Mouse (Mus musculus): ENCODE measurements around the gene Fmnl2. TPM values are rescaled to one million over a fixed set of nuclear protein-coding genes. Genes with fewer than 3 reads are reported as not detected.

Gene Fmnl2
- under 1 TPM; 0.36 to 0.49 TPM for polyA plus RNA-seq (2017; shearing (Covaris generic))

DNA sequence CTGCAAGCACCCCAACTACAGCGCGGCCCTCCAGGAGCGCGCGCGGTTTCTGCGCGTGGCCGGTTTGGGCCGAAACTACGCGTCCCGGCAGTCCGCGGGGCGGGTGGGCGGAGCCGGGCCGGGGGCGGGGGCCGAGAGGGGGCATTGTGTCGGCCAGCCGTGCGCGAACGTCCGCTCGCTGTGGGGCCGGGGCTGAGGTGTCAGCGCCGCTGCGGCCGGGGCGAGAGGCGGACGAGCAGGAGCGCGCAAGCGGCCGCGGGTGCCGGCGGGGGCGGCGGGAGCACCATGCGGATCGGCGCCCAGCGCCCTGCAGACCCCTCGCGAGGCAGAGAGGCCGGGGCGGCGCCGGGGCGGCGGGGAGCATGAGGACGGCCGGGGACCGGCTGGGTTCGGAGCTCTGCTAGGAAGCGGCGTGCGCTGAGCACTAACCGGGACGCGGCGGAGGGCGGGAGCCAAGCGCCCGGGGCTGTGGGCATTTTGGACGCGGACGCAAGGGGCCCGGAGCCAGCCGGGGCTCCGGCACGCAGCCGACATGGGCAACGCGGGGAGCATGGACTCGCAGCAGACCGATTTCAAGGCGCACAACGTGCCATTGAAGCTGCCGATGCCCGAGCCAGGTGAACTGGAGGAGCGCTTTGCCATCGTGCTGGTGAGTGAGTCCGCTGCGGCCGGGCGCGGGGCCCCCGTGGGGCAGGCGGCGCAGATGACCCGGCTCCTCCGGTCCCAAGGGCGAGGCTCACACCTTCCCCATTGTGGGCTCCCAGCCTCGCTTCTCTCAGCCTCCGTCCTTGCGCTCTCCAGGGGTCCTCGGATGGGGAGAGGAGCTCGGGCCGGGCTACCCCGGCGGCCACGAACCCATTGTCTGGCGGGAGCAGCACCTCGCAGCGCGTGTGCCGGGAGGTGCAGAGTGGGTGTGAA, at the start of gene Fmnl2:
Gene Fmnl2, plus strand, starts transcription at position 250 of the 918 bp plus-strand sequence.
- ATAC-seq: no peak

DNA sequence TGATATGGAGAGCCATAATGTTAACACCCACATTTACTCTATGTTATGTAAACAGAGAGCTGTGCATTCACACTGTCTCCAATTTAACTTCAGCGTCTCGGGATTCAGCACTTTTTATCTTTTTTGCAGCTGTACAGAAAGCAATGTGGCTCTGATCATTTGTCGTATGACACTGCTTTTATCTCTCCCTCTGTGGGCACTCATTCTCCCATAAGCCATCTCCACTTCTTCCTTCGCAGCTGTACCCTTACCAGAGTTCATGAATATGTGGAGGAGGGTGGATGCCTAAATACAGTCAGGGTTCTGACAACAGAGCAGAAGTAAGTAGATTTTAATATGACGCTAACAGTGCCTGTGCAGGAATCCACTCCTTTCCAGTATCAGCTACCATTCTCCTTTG, 47.7 kb upstream of the Fmnl2 start:
- no peak for ATAC-seq

DNA sequence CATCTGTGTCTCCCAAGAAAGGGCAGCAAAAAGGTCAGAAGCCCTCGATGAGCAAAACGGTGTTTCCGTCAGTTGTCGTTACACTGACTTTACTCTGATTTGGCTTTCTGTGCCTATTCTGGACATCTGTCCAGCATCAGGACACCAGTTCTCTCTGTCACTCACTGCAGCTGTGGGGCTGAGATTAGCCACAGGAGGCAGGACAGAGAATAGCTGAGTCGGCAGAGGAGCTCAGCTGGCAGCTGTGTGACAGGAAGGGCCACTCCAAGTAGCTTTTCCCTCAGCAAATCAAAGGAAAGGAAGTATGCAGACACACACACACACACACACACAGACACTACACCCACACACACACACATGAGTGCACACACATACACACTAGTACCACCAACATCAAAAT, 46.0 kb upstream of the Fmnl2 start:
- ATAC-seq: no peak

DNA sequence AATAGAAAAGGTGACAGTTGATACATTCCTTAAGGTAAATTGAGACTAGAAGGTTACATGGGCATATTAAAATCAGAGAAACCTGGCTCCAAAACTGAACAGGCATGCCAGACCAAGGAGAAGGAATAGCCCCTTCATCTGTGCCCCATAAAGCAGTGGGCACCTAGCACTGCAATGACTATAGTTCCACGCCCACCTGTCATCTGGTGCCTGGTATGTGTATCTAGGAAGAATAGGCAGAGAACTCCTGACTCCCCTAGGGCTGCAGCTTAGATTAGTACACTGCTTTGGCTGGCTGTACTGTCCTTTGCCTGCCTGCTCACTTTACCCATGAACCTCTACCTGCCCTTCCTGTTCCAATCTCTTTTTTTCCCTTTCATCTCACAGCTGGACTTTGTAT, 40.3 kb upstream of the Fmnl2 start:
- ATAC-seq: no peak

DNA sequence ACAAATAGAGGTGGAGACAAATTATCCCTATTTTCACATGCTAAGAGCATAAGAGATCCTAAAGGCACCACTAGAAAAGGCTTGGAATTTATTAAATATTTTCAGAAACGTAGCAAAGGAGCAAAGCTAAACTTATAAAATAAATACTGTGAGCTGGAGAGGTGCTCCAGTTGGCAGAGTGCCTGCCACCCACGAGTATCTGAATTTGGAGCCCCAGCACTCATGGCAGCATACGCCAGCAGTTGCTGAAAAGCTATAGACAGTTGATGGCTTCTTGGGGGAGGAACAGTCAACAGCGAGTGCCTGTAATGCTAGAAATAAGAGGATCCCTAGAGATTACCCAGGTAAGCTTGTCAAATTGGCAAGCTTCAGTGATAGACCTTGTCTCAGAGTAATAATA, 38.7 kb upstream of the Fmnl2 start:
- no peak for ATAC-seq

DNA sequence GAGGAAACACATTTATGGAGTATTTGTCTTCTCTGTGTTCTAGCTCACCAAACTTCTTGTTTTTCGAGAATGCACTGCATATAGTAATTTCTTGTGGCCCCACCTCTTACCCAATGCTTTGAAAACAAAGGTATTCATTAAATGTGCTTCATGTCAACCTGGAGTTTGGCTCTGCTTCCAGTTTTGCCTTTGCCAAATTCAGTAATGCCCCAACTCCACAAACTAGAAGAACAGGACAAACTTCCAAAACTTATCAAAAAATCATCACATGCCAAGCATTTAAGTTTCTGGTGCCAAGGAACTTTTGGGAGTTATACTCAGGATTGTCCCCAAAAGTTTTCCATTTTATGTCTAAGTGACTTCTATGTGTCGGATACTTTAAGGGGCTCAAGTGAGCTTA, 35.4 kb upstream of the Fmnl2 start:
- no peak for ATAC-seq

DNA sequence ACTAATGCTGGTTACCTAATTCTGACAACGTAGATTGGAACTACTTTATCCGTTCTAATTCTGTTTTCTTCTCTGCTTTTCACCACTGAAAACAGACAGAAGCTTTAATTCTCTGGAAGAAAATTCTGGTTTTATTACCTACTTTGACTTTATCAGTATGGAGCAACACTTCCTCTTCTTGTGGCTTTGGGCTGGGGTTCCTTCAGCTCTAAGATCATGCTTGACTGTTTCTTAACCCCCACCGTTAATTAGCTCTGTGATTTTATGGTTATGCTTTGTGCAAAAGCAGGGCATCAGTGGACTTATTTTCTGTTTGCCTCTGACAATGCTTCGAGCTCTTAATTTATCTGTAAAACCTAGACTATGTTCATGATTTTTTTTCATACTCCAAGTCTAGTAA, 29.6 kb upstream of the Fmnl2 start:
- no peak for ATAC-seq

DNA sequence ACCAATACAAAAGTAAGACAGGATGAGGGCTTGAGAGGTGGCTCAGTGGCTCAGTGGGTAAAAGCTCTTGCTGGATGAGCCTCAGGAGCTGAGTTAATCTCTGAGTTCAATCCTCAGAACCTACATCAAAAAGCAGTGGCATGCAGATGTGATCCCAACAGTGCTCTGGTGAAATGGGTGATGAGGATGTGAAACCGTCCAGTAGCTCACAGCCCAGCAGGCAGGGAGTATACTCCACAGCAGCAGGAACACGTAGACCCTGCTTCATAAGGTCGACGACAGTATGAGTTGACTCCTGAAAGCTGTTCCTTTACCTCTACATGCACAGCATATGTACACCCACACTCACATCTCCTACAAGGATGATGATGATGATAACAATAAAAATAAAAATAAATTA, 27.1 kb upstream of the Fmnl2 start:
- no peak for ATAC-seq

DNA sequence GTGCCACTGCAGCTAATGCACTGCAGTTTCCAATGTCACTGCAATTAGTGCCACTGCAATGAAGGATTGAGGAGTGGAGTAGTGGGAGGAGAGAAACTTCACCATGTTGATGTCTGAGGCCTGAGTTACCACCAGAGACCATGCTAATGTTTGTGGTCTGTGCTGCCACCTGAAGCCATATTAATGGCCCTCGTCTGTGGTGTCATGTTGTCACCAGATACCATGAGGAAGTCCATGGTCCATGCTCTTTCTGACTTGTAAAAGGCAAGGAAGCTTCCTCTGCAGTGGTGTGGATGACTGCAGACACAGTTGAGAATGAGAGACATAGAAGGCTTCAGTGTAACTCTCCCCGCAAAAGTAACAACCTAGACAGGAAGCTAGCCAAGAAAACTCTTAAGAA, 26.1 kb upstream of the Fmnl2 start:
- no peak for ATAC-seq

DNA sequence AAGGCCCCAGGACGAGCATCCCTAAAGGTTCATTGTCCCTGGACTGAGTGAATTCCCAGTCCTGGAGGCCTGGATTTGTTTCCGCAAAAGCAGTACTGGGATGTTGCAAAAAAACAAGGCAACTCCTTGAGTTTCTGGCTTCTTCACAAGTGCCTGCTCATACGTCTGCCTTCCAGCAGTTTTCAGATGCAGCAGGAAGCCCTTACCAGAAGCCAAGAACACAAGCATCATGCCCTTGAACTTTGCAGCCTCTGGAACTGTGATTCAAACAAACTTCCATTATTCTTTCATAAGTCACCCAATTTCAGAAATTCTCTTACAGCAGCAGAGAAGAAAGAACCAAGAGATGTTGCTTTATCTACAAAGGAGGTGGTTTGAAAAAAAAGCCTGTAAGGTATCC, 21.9 kb upstream of the Fmnl2 start:
- no peak for ATAC-seq

DNA sequence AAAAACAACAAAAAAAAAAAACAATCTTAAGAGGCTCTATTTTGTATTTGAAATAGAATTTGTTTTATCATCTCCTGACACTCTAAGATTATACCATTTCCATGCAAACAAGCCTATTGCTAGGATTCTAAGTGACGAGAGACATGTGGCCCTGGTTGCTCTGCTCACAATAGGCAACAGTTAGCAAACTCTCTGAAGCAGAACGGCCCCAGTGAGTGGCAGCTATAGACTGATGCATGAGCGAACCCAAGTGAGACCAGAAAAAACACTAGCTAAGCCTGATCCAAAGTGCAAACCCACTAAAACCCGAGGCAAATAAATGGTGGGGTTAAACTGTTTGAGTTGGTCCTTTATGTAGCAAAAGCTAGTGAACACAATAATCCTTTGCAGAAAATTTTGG, 18.6 kb upstream of the Fmnl2 start:
- no peak for ATAC-seq

DNA sequence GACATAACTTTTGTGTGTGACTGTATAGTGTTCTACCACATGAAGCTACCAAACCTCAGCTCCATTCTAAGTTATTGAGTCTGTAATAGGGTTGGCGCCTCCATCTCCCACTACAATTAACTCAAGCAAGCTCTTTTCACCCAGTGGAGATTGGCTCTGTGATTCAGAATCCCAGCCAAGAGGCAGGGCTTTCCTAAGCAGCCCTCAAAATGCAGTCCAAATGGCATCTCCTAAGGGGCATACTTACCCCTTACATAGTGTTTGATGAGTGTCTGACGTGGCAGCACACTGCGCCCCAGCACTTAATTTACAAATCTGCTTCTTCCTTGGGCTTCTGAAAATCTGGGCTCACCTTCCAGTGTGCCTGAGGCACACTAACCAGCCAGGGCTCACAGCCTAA, 17.8 kb upstream of the Fmnl2 start:
- no peak for ATAC-seq

DNA sequence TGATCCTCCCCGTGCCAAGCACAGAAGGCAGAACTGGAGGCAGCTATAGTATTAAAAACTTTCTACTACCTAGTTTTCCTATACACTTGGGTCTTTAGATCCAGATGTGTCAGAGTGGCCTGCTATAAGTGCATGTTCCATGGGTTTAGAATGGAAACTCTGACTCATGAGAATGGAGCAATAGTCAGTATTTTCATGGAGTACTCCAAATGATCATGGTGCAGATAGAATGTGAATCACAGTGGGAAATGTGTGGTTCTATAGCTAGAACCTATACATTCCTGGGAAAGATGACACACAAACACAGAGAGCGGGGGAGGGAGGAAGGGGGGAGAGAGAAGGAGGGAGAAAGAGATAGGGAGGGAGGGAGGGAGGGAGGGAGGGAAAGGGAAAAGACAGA, 13.8 kb upstream of the Fmnl2 start:
- no peak for ATAC-seq

DNA sequence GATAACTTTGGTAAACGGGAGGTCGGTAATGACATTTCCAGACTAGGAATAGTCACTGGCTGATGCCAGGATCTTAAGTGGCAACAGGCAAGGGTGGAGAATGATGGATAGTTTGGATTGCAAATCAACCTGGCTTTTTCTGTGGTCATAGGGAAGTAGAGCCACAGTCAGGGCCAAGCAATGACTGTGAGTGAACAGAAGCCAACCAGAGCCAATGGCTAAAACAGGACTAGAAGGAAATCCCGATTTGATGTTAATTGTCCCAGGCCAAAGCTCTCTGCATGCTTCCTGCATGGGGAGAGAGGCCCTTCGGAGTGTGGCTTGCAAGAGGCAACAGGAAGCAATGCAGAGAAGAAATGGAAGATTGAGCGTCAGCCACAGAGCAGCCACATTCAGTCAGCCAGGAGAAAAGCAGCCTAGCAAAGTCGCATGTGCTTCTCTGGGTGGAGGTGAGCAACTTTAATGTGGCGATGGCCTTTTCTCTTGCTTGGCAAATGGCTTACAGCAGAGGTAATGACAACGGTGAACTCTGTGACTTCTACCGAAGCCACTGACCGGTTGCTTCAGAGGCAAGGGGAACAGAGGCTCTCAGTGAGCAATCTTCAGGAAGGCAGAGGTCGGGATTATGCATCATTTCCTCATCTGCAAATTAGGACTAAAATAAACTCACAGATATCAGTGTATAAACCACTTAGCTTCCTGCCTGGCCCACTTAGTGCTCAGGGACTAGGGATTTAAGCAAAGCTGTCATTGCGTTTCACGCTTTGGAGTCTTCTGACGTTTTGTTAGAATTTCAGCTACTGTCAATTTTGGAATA, 12.5 kb upstream of the Fmnl2 start:
- no peak for ATAC-seq

DNA sequence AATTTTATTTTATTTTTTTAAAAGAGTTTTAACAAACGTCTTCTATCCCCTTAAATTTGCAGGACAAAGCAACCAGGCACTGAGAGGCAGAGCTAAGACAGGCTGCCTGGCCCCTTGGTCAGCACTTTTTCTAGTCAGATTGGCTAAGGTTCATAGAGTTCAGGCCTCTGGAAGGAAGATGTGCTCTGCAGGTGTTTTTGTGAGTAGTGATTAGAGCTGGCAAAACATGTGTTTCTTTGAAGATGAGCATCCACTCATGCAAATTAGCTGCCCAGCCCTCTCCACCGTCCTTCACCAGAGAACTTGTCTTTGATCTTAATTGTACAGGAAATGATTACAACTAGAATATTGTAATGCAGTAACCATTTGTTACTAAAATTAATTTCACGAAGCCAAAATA, 11.2 kb upstream of the Fmnl2 start:
- no peak for ATAC-seq

DNA sequence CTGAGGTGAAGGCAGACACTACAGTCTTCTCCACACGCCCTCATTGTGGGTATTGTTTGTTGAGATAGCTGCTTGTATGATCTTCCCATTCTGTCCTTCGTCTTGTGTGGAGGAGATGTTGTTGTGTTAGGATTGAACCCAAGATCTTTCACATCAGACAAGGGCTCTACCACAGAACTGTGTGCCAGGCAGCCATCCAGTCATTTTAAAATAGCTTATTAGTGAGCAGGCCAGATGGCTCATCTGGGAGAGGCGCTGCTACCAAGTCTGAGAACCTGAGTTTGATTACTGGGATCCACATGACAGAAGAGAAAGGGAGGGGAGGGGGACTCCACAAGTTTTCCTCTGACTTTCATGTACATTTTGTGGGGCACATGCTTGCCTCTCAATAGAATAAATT, 8.6 kb upstream of the Fmnl2 start:
- no peak for ATAC-seq

DNA sequence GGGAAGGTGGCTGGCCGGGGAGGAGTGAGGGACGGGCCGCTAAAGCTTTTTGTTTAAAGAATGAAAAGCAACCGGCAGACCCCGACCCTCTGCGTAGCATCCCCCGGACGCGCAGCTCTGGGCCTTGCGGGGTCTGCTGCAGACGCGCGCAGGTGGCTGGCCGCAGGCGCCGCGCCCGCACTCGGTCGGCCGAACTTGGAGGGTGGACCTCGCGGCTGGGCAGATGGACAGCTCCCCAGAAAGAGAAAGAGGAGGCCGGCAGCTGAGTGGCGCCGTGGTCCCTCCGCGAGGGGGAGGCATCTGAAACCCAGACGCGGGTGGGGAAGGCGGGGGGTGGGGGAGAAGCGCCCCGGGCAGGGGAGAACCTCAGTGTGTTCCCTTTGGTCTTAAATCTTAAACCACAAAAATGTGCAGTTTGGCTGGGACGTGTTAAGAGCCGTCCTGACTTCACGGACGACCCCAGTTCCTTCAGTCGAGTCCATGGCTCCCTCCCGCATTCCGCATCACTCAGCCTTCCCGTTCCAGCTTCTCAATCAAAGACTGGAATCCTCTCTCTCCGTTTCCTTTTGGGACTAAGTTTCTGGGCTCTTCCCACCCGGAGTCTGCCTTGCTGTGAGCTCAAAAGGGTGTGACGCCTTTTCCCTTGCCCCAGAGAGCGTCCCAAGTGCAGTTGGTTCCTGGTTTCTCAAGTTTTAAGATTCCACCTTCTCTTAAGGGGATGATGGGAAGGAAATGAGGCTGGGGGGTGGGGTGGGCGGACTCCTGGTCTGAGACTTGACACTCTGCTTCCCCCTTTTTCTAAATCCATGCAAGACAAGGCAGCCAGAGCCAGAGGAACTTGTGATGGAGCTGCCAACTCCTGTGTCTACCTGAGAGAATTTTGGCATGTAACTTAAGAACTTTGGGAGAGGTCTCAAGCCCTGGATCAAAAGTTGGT, 1.1 kb downstream of the Fmnl2 start:
- no peak for ATAC-seq

DNA sequence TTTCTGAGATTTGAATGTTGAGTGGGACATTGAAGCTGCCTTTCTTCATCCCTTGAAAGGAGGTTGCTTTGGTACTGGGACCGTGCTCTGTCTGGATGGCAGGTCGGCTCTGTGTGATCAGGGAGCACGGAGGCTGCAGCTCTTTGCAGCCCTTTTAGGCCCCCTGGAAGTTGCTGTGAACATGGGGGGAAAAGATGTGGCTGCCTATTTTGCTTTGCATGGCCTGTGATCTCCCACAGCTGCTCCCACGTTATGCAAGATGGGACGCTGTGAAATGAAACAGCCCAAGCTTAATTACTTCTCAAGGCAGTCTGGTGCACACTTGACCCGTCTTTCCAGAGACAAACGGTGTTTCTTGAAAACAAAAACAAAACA, 1.8 kb downstream of the Fmnl2 start:
- no peak for ATAC-seq

DNA sequence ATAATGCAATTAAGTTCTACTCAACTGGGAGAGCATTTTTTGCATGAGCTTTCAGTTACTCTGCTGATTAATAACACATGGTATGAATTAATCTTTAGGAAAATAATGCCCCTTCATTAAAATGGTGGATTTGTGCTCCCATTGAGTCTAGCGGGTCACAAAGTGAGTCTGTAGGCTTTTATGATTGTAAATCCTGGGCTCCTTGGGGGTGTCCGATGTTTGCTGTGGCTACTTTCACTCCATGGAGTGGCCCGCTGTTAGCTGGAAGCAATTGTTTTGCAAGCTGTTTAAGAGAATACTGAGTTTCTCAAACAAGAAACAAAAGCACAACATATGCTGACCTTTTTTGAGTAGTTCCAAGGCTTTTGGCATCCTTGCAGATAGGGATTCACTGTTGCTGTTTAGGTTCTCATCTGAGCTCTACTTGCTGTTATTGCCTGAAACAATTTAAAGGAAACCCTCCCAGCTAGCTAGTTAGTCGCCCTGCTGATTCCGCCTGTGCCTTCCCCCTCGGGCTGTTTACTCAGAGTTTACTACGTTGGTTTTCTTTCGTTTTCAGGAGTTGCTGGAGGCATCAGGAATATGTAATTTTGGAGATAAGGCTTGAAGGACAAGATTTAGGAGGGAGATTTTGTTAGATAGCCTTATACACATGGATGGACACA, 2.6 kb downstream of the Fmnl2 start:
- no peak for ATAC-seq

DNA sequence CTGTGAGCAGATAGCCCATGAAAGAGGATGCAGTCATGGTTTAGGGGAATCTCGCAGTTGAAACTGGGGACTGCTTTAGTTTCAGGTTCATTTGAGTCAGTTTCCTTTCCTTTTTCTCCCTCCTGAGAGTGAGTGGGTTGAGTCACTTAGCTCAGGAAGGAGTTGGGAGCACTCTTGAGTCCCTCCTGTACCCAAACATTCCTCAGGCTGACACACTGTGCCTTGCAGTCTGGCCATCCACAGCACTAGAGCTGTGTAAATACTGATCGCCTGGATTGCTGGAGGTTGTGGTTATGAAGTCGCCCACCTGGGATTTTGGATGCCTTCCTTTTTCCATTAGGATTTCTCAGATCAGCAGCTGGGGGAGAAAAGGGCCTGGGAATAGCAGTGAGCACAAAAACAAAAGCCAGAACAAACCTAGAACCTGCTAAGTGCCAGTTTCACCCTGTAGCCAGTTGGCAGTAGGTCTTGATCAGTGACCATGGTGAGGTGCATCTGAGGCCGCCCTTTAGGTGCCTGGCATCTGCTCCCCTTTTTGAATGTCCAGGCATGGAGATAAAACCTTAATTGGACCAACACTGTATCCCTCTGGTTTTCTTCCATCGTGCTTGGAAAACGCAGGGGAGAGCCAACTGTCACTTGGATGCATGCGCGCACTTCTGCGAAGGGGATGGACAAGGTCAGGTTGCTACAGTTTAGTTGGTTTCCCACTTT, 4.5 kb downstream of the Fmnl2 start:
- no peak for ATAC-seq

DNA sequence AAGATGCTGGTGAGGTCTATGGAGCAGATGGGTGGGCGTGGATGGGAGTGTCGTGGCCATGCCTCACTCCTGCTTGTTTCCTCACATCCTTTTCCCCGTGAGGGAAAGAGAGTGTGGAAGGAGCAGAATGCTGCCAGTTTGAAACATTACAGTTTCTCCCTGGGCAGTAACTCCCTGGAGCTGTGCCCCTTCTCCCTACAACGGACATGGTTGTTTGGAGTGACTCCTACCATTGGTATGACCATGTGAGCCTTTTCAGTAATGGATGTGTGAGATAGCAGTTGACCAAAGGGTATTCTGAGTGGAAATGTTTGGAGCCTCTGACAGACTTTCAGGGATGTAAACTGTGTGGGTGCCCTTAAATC, 5.1 kb downstream of the Fmnl2 start:
- ATAC-seq: no peak

DNA sequence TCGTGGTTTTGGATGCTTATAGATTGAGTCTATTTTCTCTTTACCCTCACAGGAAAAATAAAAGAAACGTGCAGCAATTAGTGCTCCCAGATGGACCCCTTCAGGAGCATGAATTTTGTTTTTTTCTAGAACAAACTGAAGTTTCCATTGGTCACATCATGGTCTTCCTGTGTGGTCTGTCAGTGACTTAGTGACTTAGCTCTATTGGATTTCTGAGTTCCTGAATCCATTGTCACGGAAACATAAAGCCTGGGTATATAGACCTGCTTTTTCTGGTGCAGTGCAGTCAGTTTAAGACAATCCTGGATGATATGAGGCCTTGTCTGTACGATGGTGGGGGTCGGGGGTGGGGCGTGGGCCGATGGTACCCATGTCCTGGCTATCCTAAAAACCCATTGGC, 7.0 kb downstream of the Fmnl2 start:
- no peak for ATAC-seq

All from CD4-positive, CD25-positive, alpha-beta regulatory T cell, adult 4 months (primary cell).